Mouse (Mus musculus): ENCODE results near the gene Abca6.

- TF ChIP-seq CTCF (IDR thresholded peaks at IDR 0.05; ENCODE audit: borderline replicate concordance, extremely low read depth, insufficient read depth, insufficient read length) (no peak), POLR2A (IDR thresholded peaks at IDR 0.05; ENCODE audit: borderline replicate concordance, extremely low read depth, insufficient read depth, insufficient read length, poor library complexity, severe bottlenecking) (no peak)
These were observed 18.6 kb downstream of the Abca6 start for GRCm38 (mm10) chr11:110232975-110233374.
